Mouse (Mus musculus) embryo, embryonic 11.5 days (tissue): Measurements from ENCODE around the gene Atf4.
A peak's percentile ranks its signal among the peaks of the same experiment; 100 is the strongest.

ENCODE experiments used
- DNase-seq: peaks from one replicate; pipeline ENCODE4 v3.0.0-alpha.2; 2012; ENCODE audit warnings: low read depth, low spot score

Gene Atf4

DNA sequence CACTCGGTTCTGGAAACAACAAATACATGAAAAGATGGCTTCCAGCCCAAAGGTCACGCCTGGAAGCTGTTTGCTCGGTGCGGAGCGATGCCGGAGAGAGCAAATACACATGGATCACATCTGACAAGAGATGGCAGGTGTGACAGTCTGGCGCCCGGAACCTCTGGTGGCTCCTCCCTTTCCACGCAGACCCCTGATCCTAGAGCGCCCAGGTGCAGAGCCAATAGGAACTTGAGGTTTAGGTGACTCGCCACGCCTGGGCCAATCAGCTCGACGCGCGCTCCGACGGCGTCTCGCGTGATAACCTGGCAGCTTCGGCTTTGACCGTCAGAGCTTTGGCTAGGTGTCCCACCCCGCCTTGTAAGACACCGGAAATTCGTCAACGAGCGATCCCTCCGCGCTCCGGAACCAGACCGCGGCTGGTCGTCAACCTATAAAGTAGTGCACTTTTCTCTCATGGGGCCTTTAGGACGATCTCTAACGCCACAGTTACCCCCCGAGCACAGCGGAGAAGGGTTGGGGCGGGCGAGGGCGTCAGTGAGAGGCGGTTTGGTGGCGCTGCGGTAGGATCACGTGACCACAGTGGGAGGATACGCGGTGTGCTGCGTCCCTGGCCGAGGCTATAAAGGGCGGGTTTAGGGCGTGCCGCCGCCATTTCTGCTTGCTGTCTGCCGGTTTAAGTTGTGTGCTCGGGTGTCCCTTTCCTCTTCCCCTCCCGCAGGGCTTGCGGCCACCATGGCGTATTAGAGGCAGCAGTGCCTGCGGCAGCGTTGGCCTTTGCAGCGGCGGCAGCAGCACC, at the start of gene Atf4:
TSS of gene Atf4 (plus strand) at position 338 of the 799 bp plus-strand sequence.
- peak; percentile 98 for DNase-seq

GRCm38 (mm10) chr15:80206057-80206565, 48.9 kb upstream of the Atf4 start:
- no peak for DNase-seq

DNA sequence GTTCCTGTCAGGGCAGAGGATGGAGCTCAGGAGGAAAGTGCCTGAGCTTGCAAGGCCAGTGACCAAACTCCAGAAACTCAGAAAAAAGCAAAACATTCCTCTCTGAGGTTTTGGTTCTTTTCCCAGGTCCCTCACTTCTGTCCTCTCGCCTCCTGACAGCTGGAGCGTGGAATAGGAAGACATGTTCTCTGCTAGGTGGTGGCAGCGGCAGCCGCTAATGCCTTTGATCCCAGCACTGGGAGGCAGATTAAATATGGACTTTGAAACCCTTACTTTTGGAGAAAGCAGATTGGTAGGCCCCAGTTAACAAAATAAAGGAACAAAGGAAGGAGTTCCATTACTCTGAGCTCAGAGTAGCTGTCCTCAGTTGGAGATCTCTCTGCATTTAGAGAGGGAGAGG, 46.5 kb upstream of the Atf4 start:
- no peak for DNase-seq

DNA sequence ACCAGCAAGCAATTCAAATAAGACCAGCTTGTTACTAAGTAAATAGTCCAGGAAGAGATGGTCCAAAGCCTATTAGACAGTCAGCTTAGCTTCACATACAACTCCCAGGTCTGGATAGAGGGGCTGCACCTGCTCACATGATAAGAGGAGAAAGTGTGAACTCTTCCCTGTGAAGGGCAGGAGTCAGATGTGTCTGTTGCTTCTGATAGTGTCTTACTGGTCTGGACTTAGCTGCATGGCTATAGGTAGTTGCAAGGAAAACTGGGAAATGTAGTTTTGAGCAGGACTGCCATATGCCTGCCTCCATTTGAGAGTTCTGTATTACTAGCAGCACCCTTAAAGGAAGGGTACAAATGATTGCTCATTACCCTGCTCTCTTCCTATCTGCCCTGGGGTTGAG, 41.3 kb upstream of the Atf4 start:
- no peak for DNase-seq

GRCm38 (mm10) chr15:80215716-80216479, 39.1 kb upstream of the Atf4 start:
- DNase-seq, result no peak

- no peak for DNase-seq
Measured at GRCm38 (mm10) chr15:80216480-80216820, 38.5 kb upstream of the Atf4 start.

DNA sequence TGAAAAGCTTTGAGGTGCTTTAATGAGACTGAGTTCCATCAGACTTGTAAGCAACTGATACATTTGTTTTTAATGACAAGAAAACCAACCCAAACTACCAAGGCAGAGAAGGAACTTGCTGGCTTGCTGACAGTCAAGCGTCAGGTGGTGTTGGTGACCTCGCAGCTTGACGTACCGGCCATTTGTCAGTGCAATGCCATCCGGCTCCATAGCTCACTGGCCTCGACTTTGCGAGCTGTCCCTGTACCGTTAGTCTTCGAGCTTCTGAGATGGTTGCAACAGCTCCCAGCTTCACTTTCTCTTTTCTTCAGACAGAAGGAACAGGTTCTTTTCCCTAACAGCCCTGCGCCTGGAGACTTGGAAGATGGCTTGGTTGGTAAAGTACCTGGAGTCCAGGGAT, 37.5 kb upstream of the Atf4 start:
- DNase-seq, result no peak

GRCm38 (mm10) chr15:80219211-80219610, 35.8 kb upstream of the Atf4 start:
- DNase-seq, result no peak

DNA sequence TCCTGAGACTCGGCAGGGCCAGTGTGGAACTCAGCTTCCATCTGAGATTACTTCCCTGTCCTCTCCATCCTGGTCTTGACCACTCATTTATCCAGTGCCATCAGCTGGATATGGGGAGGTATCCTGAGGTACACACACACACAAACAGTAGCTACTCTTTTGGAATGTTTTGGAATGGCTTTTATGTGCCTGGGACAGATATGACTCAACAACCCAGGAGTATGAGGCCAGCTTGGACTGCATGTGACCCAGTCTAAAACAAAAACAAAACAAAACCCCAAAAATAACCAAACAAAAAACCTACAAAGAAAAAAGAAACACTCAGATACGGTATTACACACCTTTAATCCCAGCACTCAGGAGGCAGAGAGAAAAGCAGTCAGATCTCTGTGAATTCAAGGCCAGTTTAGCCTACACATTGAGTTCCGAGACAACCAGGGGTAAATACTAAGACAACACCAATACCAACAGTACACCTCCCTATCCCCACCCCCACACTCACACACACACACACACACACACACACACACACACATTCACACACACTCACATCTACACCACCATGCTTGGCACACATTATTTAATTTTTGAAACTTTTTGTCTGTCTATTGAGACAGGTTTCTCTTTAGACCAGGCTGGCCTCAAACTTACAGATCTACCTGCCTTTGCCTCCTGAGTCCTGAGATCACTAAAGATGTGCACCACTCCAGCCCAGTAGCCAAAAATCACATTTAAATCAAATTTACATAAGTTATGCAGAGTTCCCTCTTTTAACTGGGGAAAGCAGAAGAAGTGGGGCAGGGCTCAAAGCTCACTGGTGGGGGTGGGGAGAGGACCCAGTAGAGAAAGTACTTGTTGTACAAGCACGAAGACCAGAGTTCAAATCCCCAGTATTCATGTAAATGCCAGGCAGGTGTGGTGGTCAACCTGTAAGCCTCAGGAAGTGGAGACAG, 35.0 kb upstream of the Atf4 start:
- no peak for DNase-seq

GRCm38 (mm10) chr15:80221031-80221430, 34.0 kb upstream of the Atf4 start:
- DNase-seq, result no peak

DNA sequence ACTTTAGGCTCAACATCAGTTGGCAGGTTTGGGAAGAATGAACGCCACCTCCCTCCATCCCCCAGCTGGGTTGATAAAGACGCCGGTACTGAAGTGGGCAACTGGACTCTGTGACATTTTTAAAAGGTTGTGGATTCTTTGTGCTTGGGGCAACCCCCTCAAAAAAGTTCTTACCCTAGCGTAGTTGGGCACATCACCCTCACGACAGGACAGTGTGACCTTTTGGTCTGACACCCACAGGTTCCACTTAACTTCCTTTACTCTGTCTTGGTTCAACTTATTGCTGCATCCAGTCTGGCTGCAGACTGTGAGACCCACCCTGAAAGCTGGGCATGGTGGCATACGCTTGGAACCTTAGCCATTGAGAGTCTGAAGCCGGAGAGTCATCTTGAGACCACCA, 31.2 kb upstream of the Atf4 start:
- DNase-seq, result no peak

DNA sequence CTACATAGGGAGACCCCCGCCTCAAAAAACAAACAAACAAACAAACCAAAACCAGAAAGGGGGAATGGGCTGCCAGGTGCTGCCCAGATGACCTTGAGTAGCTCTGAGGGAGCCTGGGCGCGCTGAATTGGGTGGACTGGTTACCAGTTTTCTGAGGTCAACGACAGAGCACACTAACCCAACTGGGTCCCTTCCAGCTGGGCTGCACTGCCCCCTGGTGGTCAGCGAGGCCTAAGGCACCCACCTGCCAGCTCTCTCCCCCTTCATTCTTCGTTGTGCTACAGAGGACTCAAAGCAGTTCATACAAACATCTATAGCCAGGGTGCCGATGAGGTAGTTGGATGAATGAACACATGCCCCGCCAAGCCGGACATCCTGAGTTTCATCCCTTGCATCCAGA, 29.8 kb upstream of the Atf4 start:
- DNase-seq, result peak; percentile 55

DNA sequence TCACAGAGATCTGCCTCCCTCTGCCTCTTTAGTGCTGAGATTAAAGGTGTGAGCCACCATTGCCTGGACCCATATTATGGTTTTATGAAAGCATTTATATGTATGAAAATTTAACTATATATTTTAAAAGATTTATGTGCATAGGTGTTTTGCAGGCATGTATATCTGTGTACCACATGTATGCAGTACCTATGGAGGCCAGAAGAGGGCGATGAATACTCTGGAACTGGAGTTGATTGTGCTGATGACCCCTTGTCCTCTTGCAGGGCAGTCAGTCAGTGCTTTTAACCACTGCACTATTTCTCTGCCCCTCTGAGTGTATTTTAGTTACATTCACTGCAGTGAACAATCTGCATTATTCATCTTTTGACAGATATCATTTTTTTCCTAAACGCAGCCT, 29.2 kb upstream of the Atf4 start:
- DNase-seq, result peak; percentile 45

GRCm38 (mm10) chr15:80228071-80228800, 26.7 kb upstream of the Atf4 start:
- DNase-seq, result no peak

GRCm38 (mm10) chr15:80232331-80232730, 22.7 kb upstream of the Atf4 start:
- DNase-seq, result no peak

- DNase-seq, result no peak
Measured at GRCm38 (mm10) chr15:80233053-80233452, 21.9 kb upstream of the Atf4 start.

- peak; percentile 96 for DNase-seq
Measured at GRCm38 (mm10) chr15:80233733-80234509, 21.1 kb upstream of the Atf4 start, which contains the start of gene Mief1. TSS of gene Mief1 (plus strand) at chr15:80234018.

GRCm38 (mm10) chr15:80235535-80235934, 19.4 kb upstream of the Atf4 start, which contains the start of gene AC140267.1:
TSS of gene AC140267.1 (plus strand) at chr15:80235835.
- DNase-seq, result no peak

- no peak for DNase-seq
Measured at GRCm38 (mm10) chr15:80248135-80248534, 6.8 kb upstream of the Atf4 start.

GRCm38 (mm10) chr15:80248596-80248995, 6.4 kb upstream of the Atf4 start:
- DNase-seq, result no peak
